ENCODE assay signal across 7 mouse cellular contexts in genomic region chr19:24703168-24703567, GRCm38 (mm10). TPM values are rescaled to one million over a fixed set of nuclear protein-coding genes. Genes with fewer than 3 reads are reported as not detected.
DNase-seq lines count a peak whose midpoint lies in the region; ATAC-seq and TF ChIP-seq lines count a peak whose summit lies in the region.
"Not testable (repeated sequence)": the region's sequence is repeated elsewhere in the genome, so short reads cannot be mapped to it uniquely, and the experiment has no call there.
"Had no signal": no experiment of that assay in that cellular context is flagged by ENCODE, and none has a peak within 500 bp of the region (broad histone marks: within the 10 kb centered on the region; RNA-seq: fewer than 3 reads in every experiment).

No protein-coding gene starts in this region.

- peak in 1 of 2 experiments; percentile 44; a peak in 2 of 4 replicates for TF ChIP-seq CTCF in CH12.LX (conservative IDR thresholded peaks at IDR 0.05 in 1 of 2, IDR thresholded peaks at IDR 0.05 in 1 of 2; ENCODE audit: low read depth in 2 of 2, low read length in 2 of 2)
- TF ChIP-seq CTCF in brain, embryonic 14.5 days (IDR thresholded peaks at IDR 0.05; ENCODE audit: borderline replicate concordance, extremely low read depth, insufficient read depth, insufficient read length): not testable (repeated sequence)
- peak; percentile 51 for TF ChIP-seq CTCF in heart, postnatal 0 days (IDR thresholded peaks at IDR 0.05; ENCODE audit: low read depth)
- TF ChIP-seq CTCF in kidney, postnatal 0 days (IDR thresholded peaks at IDR 0.05; ENCODE audit: low read depth): peak; percentile 61
- TF ChIP-seq CTCF in lung, embryonic 14.5 days (IDR thresholded peaks at IDR 0.05; ENCODE audit: low read depth): peak; percentile 48; the same call in 1 of the 2 replicates
- TF ChIP-seq CTCF in midbrain, postnatal 0 days (IDR thresholded peaks at IDR 0.05): peak; percentile 69

- not testable (repeated sequence) for TF ChIP-seq POLR2A in CH12.LX (IDR thresholded peaks at IDR 0.05; ENCODE audit: low read depth, low read length); brain, embryonic 14.5 days (IDR thresholded peaks at IDR 0.05; ENCODE audit: borderline replicate concordance, extremely low read depth, insufficient read depth, insufficient read length, poor library complexity, severe bottlenecking)

- H3K4me3 ChIP-seq in CH12.LX (replicated peaks in 1 of 3; ENCODE audit: low read depth in 2 of 3, low read length in 2 of 3, poor library complexity in 1 of 3); heart, postnatal 0 days (ENCODE audit: low read depth, low read length); kidney, postnatal 0 days (replicated peaks; ENCODE audit: low read depth, low read length); lung, embryonic 14.5 days (ENCODE audit: low read depth, low read length); midbrain, postnatal 0 days (ENCODE audit: low read depth, low read length): not testable (repeated sequence)

- DNase-seq in CH12.LX (ENCODE audit: extremely low read depth); heart, postnatal 0 days (ENCODE audit: low spot score); midbrain, postnatal 0 days (ENCODE audit: low spot score): not testable (repeated sequence)
- peak; percentile 24 for DNase-seq in brain, embryonic 14.5 days (ENCODE audit: low read depth)
- peak; percentile 54 for DNase-seq in kidney, postnatal 0 days (ENCODE audit: low spot score)
- peak; percentile 44 for DNase-seq in lung, embryonic 14.5 days

- 68% methylated on average over 1 of the region's 1 CpGs for WGBS in heart, postnatal 0 days
- 62% methylated on average over 1 of the region's 1 CpGs for WGBS in kidney, postnatal 0 days
- WGBS in lung, embryonic 14.5 days: 52% methylated on average over 1 of the region's 1 CpGs
- 54% methylated on average over 1 of the region's 1 CpGs for WGBS in midbrain, postnatal 0 days

- H3K27ac ChIP-seq in CH12.LX (ENCODE audit: insufficient read depth, low read depth); heart, postnatal 0 days (ENCODE audit: low read depth); kidney, postnatal 0 days; midbrain, postnatal 0 days (ENCODE audit: low read depth, low read length): not testable (repeated sequence)
- H3K27ac ChIP-seq in lung, embryonic 14.5 days (ENCODE audit: low read depth): peak overlapping the region; percentile 9; the same call in 1 of the 2 replicates

- not testable (repeated sequence) for H3K79me2 ChIP-seq in CH12.LX (replicated peaks; ENCODE audit: control insufficient read depth, extremely low read depth, insufficient read depth, poor library complexity, severe bottlenecking)

- TF ChIP-seq RAD21 in CH12.LX (IDR thresholded peaks at IDR 0.05; ENCODE audit: low read depth, low read length): peak; percentile 33

- H3K9me3 ChIP-seq in CH12.LX (replicated peaks; ENCODE audit: low read length); heart, postnatal 0 days (replicated peaks; ENCODE audit: control insufficient read depth, low read length); kidney, postnatal 0 days (replicated peaks; ENCODE audit: low read length); lung, embryonic 14.5 days (ENCODE audit: low read depth, low read length); midbrain, postnatal 0 days (ENCODE audit: low read length): not testable (repeated sequence)

- dilution Hi-C loops in CH12.LX (cut with MboI; ENCODE audit: extremely low pct_ligation_motif_present, extremely low pct_unique_long_range_greater_than_20kb, low sequenced_read_pairs): not testable (repeated sequence)

- ATAC-seq in heart, postnatal 0 days (ENCODE audit: insufficient read depth, low read depth); kidney, postnatal 0 days (replicated peaks; ENCODE audit: low FRiP score, low read depth); lung, embryonic 14.5 days (ENCODE audit: insufficient read depth); midbrain, postnatal 0 days (ENCODE audit: low FRiP score): not testable (repeated sequence)

- TF ChIP-seq EP300 in CH12.LX (IDR thresholded peaks at IDR 0.05; ENCODE audit: low read length); heart, postnatal 0 days (IDR thresholded peaks at IDR 0.05; ENCODE audit: low read depth): not testable (repeated sequence)

- H3K27me3 ChIP-seq in CH12.LX (replicated peaks); heart, postnatal 0 days (ENCODE audit: control insufficient read depth, insufficient read depth, low read length); kidney, postnatal 0 days (ENCODE audit: insufficient read depth, low read length); lung, embryonic 14.5 days (ENCODE audit: insufficient read depth, low read length); midbrain, postnatal 0 days (ENCODE audit: insufficient read depth, low read length): not testable (repeated sequence)

- in situ Hi-C loops in CH12.LX (cut with MboI; ENCODE audit: low pct_ligation_motif_present, low pct_unique_long_range_greater_than_20kb, low sequenced_read_pairs): not testable (repeated sequence)

- not testable (repeated sequence) for H3K9ac ChIP-seq in CH12.LX (ENCODE audit: insufficient read depth, low read depth); heart, postnatal 0 days (replicated peaks; ENCODE audit: low read depth, low read length); kidney, postnatal 0 days (ENCODE audit: low read depth, low read length); lung, embryonic 14.5 days; midbrain, postnatal 0 days (replicated peaks; ENCODE audit: low read length, poor library complexity, severe bottlenecking)

- H3K4me2 ChIP-seq in CH12.LX (ENCODE audit: insufficient read depth, low read depth, poor library complexity, severe bottlenecking); heart, postnatal 0 days (ENCODE audit: low read depth, low read length); kidney, postnatal 0 days (ENCODE audit: low read length); lung, embryonic 14.5 days; midbrain, postnatal 0 days (ENCODE audit: low read depth, low read length, poor library complexity, severe bottlenecking): not testable (repeated sequence)

- H3K36me3 ChIP-seq in CH12.LX (replicated peaks in 1 of 2; ENCODE audit: control insufficient read depth in 1 of 2, insufficient read depth in 1 of 2, low read length in 1 of 2); heart, postnatal 0 days (replicated peaks; ENCODE audit: control insufficient read depth, insufficient read depth, low read length); kidney, postnatal 0 days (ENCODE audit: insufficient read depth, low read length); lung, embryonic 14.5 days (ENCODE audit: insufficient read depth); midbrain, postnatal 0 days (ENCODE audit: insufficient read depth, low read length): not testable (repeated sequence)

- peaks cover 0 to 42% of the 10 kb centered on the region in 2 experiments; a peak in 2 of 4 replicates for H3K4me1 ChIP-seq in CH12.LX (ENCODE audit: control insufficient read depth in 1 of 2, insufficient read depth in 2 of 2)
- peaks cover 24% of the 10 kb centered on the region for H3K4me1 ChIP-seq in heart, postnatal 0 days (ENCODE audit: control insufficient read depth, insufficient read depth)
- not testable (repeated sequence) for H3K4me1 ChIP-seq in kidney, postnatal 0 days (replicated peaks; ENCODE audit: insufficient read depth, low read length); midbrain, postnatal 0 days (ENCODE audit: insufficient read depth, low read length)
- peaks cover 14% of the 10 kb centered on the region for H3K4me1 ChIP-seq in lung, embryonic 14.5 days (ENCODE audit: insufficient read depth)

TF ChIP-seq in CH12.LX, 34 proteins besides CTCF, POLR2A, EP300 and RAD21:
- peak; percentile 29; the same call in 1 of the 2 replicates for TF ChIP-seq SMC3 (IDR thresholded peaks at IDR 0.05; ENCODE audit: low read depth, low read length)

RNA-seq across cellular contexts. Expression of gene Tmem252, which starts 29.4 kb away (rescaled TPM):
- total RNA-seq in CH12.LX (2012; rRNA removed) (not detected in 2 replicates), CH12.LX (2014; rRNA removed) (not detected in 2 replicates)
- polyA plus RNA-seq in CH12.LX (2012; ENCODE audit: insufficient read length, low read depth): not detected in 2 replicates
- polyA plus RNA-seq in brain, embryonic 14.5 days (2012; rRNA removed): 0.49 and 0.74 TPM in 2 replicates
- 0.08 and 0.46 TPM in 2 replicates for total RNA-seq in heart, postnatal 0 days (2014; rRNA removed; ENCODE audit: low replicate concordance)
- 2.8 and 3.2 TPM in 2 replicates for polyA plus RNA-seq in heart, postnatal 0 days (2015; fragmentation: Nextera tagmentation; extraction: Ambion mirVana)
- polyA plus RNA-seq in kidney, postnatal 0 days (2015; fragmentation: Nextera tagmentation; extraction: Ambion mirVana): 17.5 and 21.5 TPM in 2 replicates
- 3.0 and 3.5 TPM in 2 replicates for polyA plus RNA-seq in lung, embryonic 14.5 days (2014; fragmentation: Nextera tagmentation; extraction: Ambion mirVana)
- total RNA-seq in midbrain, postnatal 0 days (2014; rRNA removed): 0.90 and 1.2 TPM in 2 replicates
- polyA plus RNA-seq in midbrain, postnatal 0 days (2015; fragmentation: Nextera tagmentation; extraction: Ambion mirVana): 0.82 and 0.90 TPM in 2 replicates
- total RNA-seq: granulocyte monocyte progenitor cell, adult 5-6 weeks had no signal
